In the genomic region with DNA sequence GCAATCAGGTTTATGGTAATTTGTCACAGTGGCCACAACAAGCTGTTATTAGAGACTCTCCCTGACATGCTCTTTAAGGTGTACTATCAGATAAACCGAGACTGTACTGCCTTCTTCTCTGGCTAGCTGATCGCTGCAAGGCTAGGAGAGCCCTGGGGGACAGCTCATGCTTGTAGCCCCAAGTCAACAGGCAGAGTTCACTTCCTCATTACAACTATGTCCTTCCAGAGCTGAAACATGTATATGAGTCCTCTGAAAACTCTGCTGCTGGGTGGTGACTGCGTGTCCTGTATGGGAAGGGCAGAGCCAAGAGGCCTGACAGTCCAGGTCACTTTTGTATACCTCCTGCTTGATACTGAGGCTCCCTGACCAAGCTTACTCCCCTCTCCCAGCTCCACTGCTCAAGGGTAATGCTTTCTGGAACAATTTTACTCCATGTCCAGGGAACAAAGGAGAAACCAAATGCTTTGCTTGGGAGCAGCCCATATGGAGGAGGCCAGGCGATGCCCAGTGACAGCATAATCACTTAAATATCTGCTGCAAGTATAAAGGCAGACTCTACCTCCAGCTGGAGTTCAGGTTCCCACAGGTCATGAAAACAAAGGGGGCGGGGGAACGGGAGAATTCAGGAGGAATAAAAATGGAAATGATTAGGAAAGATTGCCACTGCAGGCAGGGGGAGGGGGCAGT, we compare ENCODE assay signal across 14 mouse cellular contexts.
A peak's percentile ranks its signal among the peaks of the same experiment; 100 is the strongest.
DNase-seq lines count a peak whose midpoint lies in the region; ATAC-seq and TF ChIP-seq lines count a peak whose summit lies in the region.
"Had no signal": no experiment of that assay in that cellular context is flagged by ENCODE, and none has a peak within 500 bp of the region (broad histone marks: within the 10 kb centered on the region; RNA-seq: fewer than 3 reads in every experiment).

No protein-coding gene starts in this region.

- no peaks in the 10 kb centered on the region for H3K36me3 ChIP-seq in forebrain, embryonic 14.5 days (ENCODE audit: control insufficient read depth, insufficient read depth, low read length)
- H3K36me3 ChIP-seq in midbrain, embryonic 12.5 days: no peaks in the 10 kb centered on the region

- H3K4me2 ChIP-seq in forebrain, embryonic 14.5 days (ENCODE audit: low read length): no peak overlapping the region
- no peak overlapping the region for H3K4me2 ChIP-seq in midbrain, embryonic 12.5 days (replicated peaks)

- TF ChIP-seq POLR2A in brain, embryonic 14.5 days (IDR thresholded peaks at IDR 0.05; ENCODE audit: borderline replicate concordance, extremely low read depth, insufficient read depth, insufficient read length, poor library complexity, severe bottlenecking): no peak

- H3K27me3 ChIP-seq in forebrain, embryonic 14.5 days (replicated peaks; ENCODE audit: control insufficient read depth, insufficient read depth, low read length): no peaks in the 10 kb centered on the region
- H3K27me3 ChIP-seq in midbrain, embryonic 12.5 days: peaks cover 3% of the 10 kb centered on the region; the same call in 1 of the 2 replicates

- DNase-seq in brain, embryonic 14.5 days (ENCODE audit: low read depth): peak; percentile 75
- DNase-seq in forebrain, embryonic 14.5 days (ENCODE audit: low spot score): peak; percentile 50
- no peak for DNase-seq in thymus, postnatal 25 days
- DNase-seq in right cerebral cortex, postnatal 10 days (ENCODE audit: low spot score in 2 of 2): no peak
- no peak for DNase-seq in right cerebral cortex, adult 18-20 months
- DNase-seq: adrenal gland, postnatal 36 days; cerebellum, adult 11-12 months; gastrocnemius, postnatal 14 days; heart, postnatal 14 days; kidney, adult 18-20 months; left cerebral cortex, postnatal 4 days; lung, adult 2 months had no signal

- peak; percentile 54 for ATAC-seq in common myeloid progenitor, adult 5-6 weeks (replicated peaks; ENCODE audit: low read depth, poor library complexity, severe bottlenecking)
- ATAC-seq in forebrain, embryonic 14.5 days: peak; percentile 48; the same call in 1 of the 2 replicates
- peak; percentile 59 for ATAC-seq in midbrain, embryonic 12.5 days (ENCODE audit: low FRiP score, low read depth)

- H3K4me1 ChIP-seq in forebrain, embryonic 14.5 days (ENCODE audit: control insufficient read depth, insufficient read depth, low read length): peaks cover 24% of the 10 kb centered on the region
- peaks cover 29% of the 10 kb centered on the region for H3K4me1 ChIP-seq in midbrain, embryonic 12.5 days

- 46% methylated on average over 6 of the region's 6 CpGs for WGBS in forebrain, embryonic 14.5 days
- WGBS in midbrain, embryonic 12.5 days: 56% methylated on average over 6 of the region's 6 CpGs

- no peak overlapping the region for H3K9ac ChIP-seq in forebrain, embryonic 14.5 days (ENCODE audit: low read length)
- H3K9ac ChIP-seq in midbrain, embryonic 12.5 days (replicated peaks): no peak overlapping the region

- no peaks in the 10 kb centered on the region for H3K9me3 ChIP-seq in forebrain, embryonic 14.5 days (replicated peaks; ENCODE audit: control insufficient read depth, low read length)
- no peaks in the 10 kb centered on the region for H3K9me3 ChIP-seq in midbrain, embryonic 12.5 days

- no peak overlapping the region for H3K4me3 ChIP-seq in forebrain, embryonic 14.5 days (ENCODE audit: low read depth, low read length)
- H3K4me3 ChIP-seq in midbrain, embryonic 12.5 days: no peak overlapping the region

- H3K27ac ChIP-seq in forebrain, embryonic 14.5 days (ENCODE audit: low read depth, low read length): peak overlapping the region; percentile 2; the same call in 1 of the 2 replicates
- peak overlapping the region; percentile 52; the same call in 1 of the 2 replicates for H3K27ac ChIP-seq in midbrain, embryonic 12.5 days (replicated peaks)

- TF ChIP-seq CTCF in brain, embryonic 14.5 days (IDR thresholded peaks at IDR 0.05; ENCODE audit: borderline replicate concordance, extremely low read depth, insufficient read depth, insufficient read length): no peak

Comparison
In these comparisons a context has a peak if more than half of its experiments do, and no peak if none do; other contexts are left out.
1. DNase-seq: peak in brain, embryonic 14.5 days (single experiment) and forebrain, embryonic 14.5 days (single experiment); none in thymus, postnatal 25 days (single experiment), right cerebral cortex, postnatal 10 days (0 of 2) and right cerebral cortex, adult 18-20 months (single experiment).
2. Peak in every context shown above with its lines, with median percentiles within 50 percentile points of each other: ATAC-seq.